Mouse (Mus musculus): ENCODE results near the gene Padi3. TPM values are rescaled to one million over a fixed set of nuclear protein-coding genes. Genes with fewer than 3 reads are reported as not detected.

The Padi3 gene
- polyA plus RNA-seq, 1 experiment from 2014 or later: 0.05 TPM

- Histone ChIP-seq H3K27ac (no peak within 1 kb of the TSS), H3K4me3 (replicated peaks) (no peak within 1 kb of the TSS), H3K4me2 (replicated peaks) (no peak within 1 kb of the TSS), H3K36me3 (no peaks in the 10 kb centered on the region), H3K9ac (replicated peaks) (no peak within 1 kb of the TSS), H3K27me3 (no peaks in the 10 kb centered on the region), H3K9me3 (no peaks in the 10 kb centered on the region), H3K4me1 (replicated peaks) (peaks cover 6% of the 10 kb centered on the region; the same call in 1 of the 2 replicates)
- no peak for ATAC-seq
- WGBS: 86% methylated on average over 21 of the region's 21 CpGs
Observed at GRCm38 (mm10) chr4:140774025-140774800, 36.2 kb downstream of the Padi3 start, which contains the start of gene Padi4. Gene Padi4 (minus strand): TSS chr4:140774236.

GRCm38 (mm10) chr4:140771091-140771490 is 39.4 kb downstream of the Padi3 start:
- 49% methylated on average over 4 of the region's 4 CpGs for WGBS
- Histone ChIP-seq H3K36me3 (no peaks in the 10 kb centered on the region), H3K4me3 (replicated peaks) (no peak overlapping the region), H3K9me3 (no peaks in the 10 kb centered on the region), H3K27me3 (no peaks in the 10 kb centered on the region), H3K27ac (no peak overlapping the region), H3K9ac (replicated peaks) (no peak overlapping the region), H3K4me1 (replicated peaks) (peaks cover 6% of the 10 kb centered on the region; the same call in 1 of the 2 replicates), H3K4me2 (replicated peaks) (no peak overlapping the region)
- no peak for ATAC-seq

GRCm38 (mm10) chr4:140770433-140770832 is 40.0 kb downstream of the Padi3 start:
- Histone ChIP-seq H3K4me3 (replicated peaks) (no peak overlapping the region), H3K9ac (replicated peaks) (no peak overlapping the region), H3K27ac (no peak overlapping the region), H3K4me1 (replicated peaks) (peaks cover 6% of the 10 kb centered on the region; the same call in 1 of the 2 replicates), H3K4me2 (replicated peaks) (peak overlapping the region; percentile 26), H3K9me3 (no peaks in the 10 kb centered on the region), H3K36me3 (no peaks in the 10 kb centered on the region), H3K27me3 (no peaks in the 10 kb centered on the region)
- no peak for ATAC-seq
- WGBS: 9% methylated on average over 13 of the region's 13 CpGs

GRCm38 (mm10) chr4:140768973-140769372 is 41.5 kb downstream of the Padi3 start:
- no peak for ATAC-seq
- no peaks in the 10 kb centered on the region for H3K36me3 ChIP-seq
- H3K27me3 ChIP-seq: no peaks in the 10 kb centered on the region
- no peak overlapping the region for H3K4me2 ChIP-seq (replicated peaks)
- H3K4me1 ChIP-seq (replicated peaks): peaks cover 6% of the 10 kb centered on the region; the same call in 1 of the 2 replicates
- WGBS: 90% methylated on average over 5 of the region's 5 CpGs
- no peaks in the 10 kb centered on the region for H3K9me3 ChIP-seq
- no peak overlapping the region for H3K27ac ChIP-seq
- H3K4me3 ChIP-seq (replicated peaks): no peak overlapping the region
- H3K9ac ChIP-seq (replicated peaks): no peak overlapping the region

GRCm38 (mm10) chr4:140765936-140766335 is 44.5 kb downstream of the Padi3 start:
- no peak overlapping the region for H3K4me2 ChIP-seq (replicated peaks)
- peaks cover 6% of the 10 kb centered on the region; the same call in 1 of the 2 replicates for H3K4me1 ChIP-seq (replicated peaks)
- 79% methylated on average over 3 of the region's 3 CpGs for WGBS
- H3K4me3 ChIP-seq (replicated peaks): no peak overlapping the region
- H3K9me3 ChIP-seq: no peaks in the 10 kb centered on the region
- no peaks in the 10 kb centered on the region for H3K36me3 ChIP-seq
- no peak overlapping the region for H3K9ac ChIP-seq (replicated peaks)
- H3K27me3 ChIP-seq: no peaks in the 10 kb centered on the region
- ATAC-seq: no peak
- H3K27ac ChIP-seq: no peak overlapping the region

GRCm38 (mm10) chr4:140763158-140763557 is 47.3 kb downstream of the Padi3 start:
- no peak overlapping the region for H3K4me3 ChIP-seq (replicated peaks)
- WGBS: 18% methylated on average over 9 of the region's 9 CpGs
- no peak overlapping the region for H3K9ac ChIP-seq (replicated peaks)
- peaks cover 2% of the 10 kb centered on the region for H3K4me1 ChIP-seq (replicated peaks)
- no peaks in the 10 kb centered on the region for H3K27me3 ChIP-seq
- no peak overlapping the region for H3K4me2 ChIP-seq (replicated peaks)
- H3K36me3 ChIP-seq: no peaks in the 10 kb centered on the region
- no peak for ATAC-seq
- no peak overlapping the region for H3K27ac ChIP-seq
- H3K9me3 ChIP-seq: no peaks in the 10 kb centered on the region

- WGBS: 91% methylated on average over 7 of the region's 7 CpGs
Observed at GRCm38 (mm10) chr4:140761601-140762000, 48.8 kb downstream of the Padi3 start.

GRCm38 (mm10) chr4:140755811-140756210 is 54.6 kb downstream of the Padi3 start:
- WGBS: 85% methylated on average over 3 of the region's 3 CpGs
- H3K27me3 ChIP-seq: no peaks in the 10 kb centered on the region; the same call in 1 of the 2 replicates

More at GRCm38 (mm10) chr4:140761601-140762000, 48.8 kb downstream of the Padi3 start:
- no peak overlapping the region for H3K27ac ChIP-seq
- ATAC-seq: no peak
- no peaks in the 10 kb centered on the region for H3K36me3 ChIP-seq
- no peaks in the 10 kb centered on the region for H3K27me3 ChIP-seq
- no peak overlapping the region for H3K4me3 ChIP-seq (replicated peaks)
- H3K9ac ChIP-seq (replicated peaks): no peak overlapping the region
- H3K4me1 ChIP-seq (replicated peaks): peaks cover 16% of the 10 kb centered on the region
- H3K9me3 ChIP-seq: no peaks in the 10 kb centered on the region
- H3K4me2 ChIP-seq (replicated peaks): no peak overlapping the region

GRCm38 (mm10) chr4:140753366-140753765 is 57.1 kb downstream of the Padi3 start:
- Histone ChIP-seq H3K9ac (replicated peaks) (no peak overlapping the region), H3K4me3 (replicated peaks) (no peak overlapping the region), H3K4me1 (replicated peaks) (peaks cover 22% of the 10 kb centered on the region), H3K36me3 (no peaks in the 10 kb centered on the region), H3K4me2 (replicated peaks) (no peak overlapping the region), H3K9me3 (no peaks in the 10 kb centered on the region), H3K27me3 (no peaks in the 10 kb centered on the region; the same call in 1 of the 2 replicates), H3K27ac (no peak overlapping the region)
- WGBS: 67% methylated on average over 7 of the region's 7 CpGs
- ATAC-seq: no peak

More at GRCm38 (mm10) chr4:140755811-140756210, 54.6 kb downstream of the Padi3 start:
- H3K4me2 ChIP-seq (replicated peaks): no peak overlapping the region
- no peak overlapping the region for H3K9ac ChIP-seq (replicated peaks)
- peaks cover 17% of the 10 kb centered on the region for H3K4me1 ChIP-seq (replicated peaks)
- no peaks in the 10 kb centered on the region for H3K9me3 ChIP-seq
- no peak for ATAC-seq
- no peak overlapping the region for H3K4me3 ChIP-seq (replicated peaks)
- H3K27ac ChIP-seq: no peak overlapping the region
- H3K36me3 ChIP-seq: no peaks in the 10 kb centered on the region

GRCm38 (mm10) chr4:140750328-140750727 is 60.1 kb downstream of the Padi3 start:
- Histone ChIP-seq H3K9me3 (no peaks in the 10 kb centered on the region), H3K27me3 (peaks cover 5% of the 10 kb centered on the region; the same call in 1 of the 2 replicates), H3K4me2 (replicated peaks) (peak overlapping the region; percentile 41), H3K36me3 (no peaks in the 10 kb centered on the region), H3K9ac (replicated peaks) (no peak overlapping the region), H3K27ac (no peak overlapping the region), H3K4me3 (replicated peaks) (peak overlapping the region; percentile 11), H3K4me1 (replicated peaks) (peaks cover 6% of the 10 kb centered on the region)
- 10% methylated on average over 19 of the region's 19 CpGs for WGBS
- 0 out of 2 replicates have a peak, but pooled peaks have one; percentile 34 for ATAC-seq

GRCm38 (mm10) chr4:140747978-140748377 is 62.5 kb downstream of the Padi3 start:
- ATAC-seq: no peak
- H3K4me1 ChIP-seq (replicated peaks): peaks cover 8% of the 10 kb centered on the region
- no peaks in the 10 kb centered on the region for H3K9me3 ChIP-seq
- peaks cover 5% of the 10 kb centered on the region; the same call in 1 of the 2 replicates for H3K27me3 ChIP-seq
- H3K4me3 ChIP-seq (replicated peaks): no peak overlapping the region
- H3K27ac ChIP-seq: no peak overlapping the region
- no peak overlapping the region for H3K9ac ChIP-seq (replicated peaks)
- H3K4me2 ChIP-seq (replicated peaks): no peak overlapping the region
- WGBS: 36% methylated on average over 12 of the region's 12 CpGs
- no peaks in the 10 kb centered on the region for H3K36me3 ChIP-seq

- Histone ChIP-seq H3K4me3 (replicated peaks) (no peak overlapping the region), H3K9me3 (no peaks in the 10 kb centered on the region), H3K9ac (replicated peaks) (no peak overlapping the region), H3K4me2 (replicated peaks) (no peak overlapping the region), H3K27me3 (0 out of 2 replicates have a peak, but pooled peaks cover 5% of the 10 kb centered on the region), H3K36me3 (no peaks in the 10 kb centered on the region), H3K4me1 (replicated peaks) (peaks cover 9% of the 10 kb centered on the region), H3K27ac (no peak overlapping the region)
- WGBS: 24% methylated on average over 3 of the region's 3 CpGs
- no peak for ATAC-seq
Observed at GRCm38 (mm10) chr4:140744654-140745053, 65.8 kb downstream of the Padi3 start.
